Mouse (Mus musculus) heart, adult 8-10 months (tissue): Measurements from ENCODE around the gene Pex16. TPM values are rescaled to one million over a fixed set of nuclear protein-coding genes. Genes with fewer than 3 reads are reported as not detected.

Experiments
- DNase-seq: peaks from one replicate; pipeline ENCODE4 v3.0.0; 2022; ENCODE audit warnings: low spot score
- total RNA-seq, 4 experiments: library from RNA; stranded (reverse); gene quantifications; 2 replicates each; pipeline ENCODE4 v1.2.4; 2022

Gene Pex16
- 10 to 100 TPM; 22.2 to 28.5 (median 25.3) TPM for total RNA-seq

DNA sequence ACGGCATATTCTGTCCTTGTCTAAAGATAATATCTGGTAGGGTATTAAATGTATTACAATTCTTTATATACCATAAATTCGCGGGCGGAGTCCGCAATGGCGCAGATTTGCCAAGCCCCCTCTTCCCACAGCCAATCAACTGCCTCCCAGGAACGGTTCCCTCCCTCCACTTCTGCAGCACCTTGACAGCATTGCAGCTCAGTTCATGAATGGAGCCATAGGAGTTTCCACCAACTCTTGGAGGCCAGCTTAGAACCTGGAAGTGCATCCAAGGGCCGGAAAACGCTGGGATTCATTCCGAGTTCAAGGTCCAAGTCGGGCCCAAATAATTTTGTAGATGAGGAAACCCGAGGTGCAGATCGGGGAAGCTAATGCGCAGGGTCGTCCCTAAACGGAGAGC lies at the start of gene Pex16, which contains the start of gene Large2:
Gene Pex16 (plus strand): TSS at position 163 of the 400 bp plus-strand sequence.
Gene Large2 (minus strand): TSS at position 356 of the 400 bp plus-strand sequence.
- no peak for DNase-seq

DNA sequence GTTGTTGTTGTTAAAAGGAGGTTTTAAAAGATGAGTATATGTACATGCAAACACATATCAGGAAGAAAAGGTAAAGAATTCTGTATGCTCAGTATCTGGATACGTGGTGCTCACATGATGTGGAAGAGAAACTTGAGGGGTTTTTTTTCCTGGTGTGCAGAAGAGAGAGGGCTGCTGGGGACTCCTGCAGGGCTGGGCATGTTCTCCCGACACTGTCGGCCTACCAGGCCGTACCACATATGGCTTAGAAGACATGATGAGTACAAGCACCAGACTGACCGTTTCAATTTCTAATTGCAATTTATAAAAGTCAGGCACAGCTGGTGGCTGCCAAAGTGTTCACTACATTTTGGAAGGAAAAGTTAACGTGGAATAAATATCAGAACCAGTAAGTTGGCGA lies 48.8 kb upstream of the Pex16 start:
- DNase-seq = no peak

DNA sequence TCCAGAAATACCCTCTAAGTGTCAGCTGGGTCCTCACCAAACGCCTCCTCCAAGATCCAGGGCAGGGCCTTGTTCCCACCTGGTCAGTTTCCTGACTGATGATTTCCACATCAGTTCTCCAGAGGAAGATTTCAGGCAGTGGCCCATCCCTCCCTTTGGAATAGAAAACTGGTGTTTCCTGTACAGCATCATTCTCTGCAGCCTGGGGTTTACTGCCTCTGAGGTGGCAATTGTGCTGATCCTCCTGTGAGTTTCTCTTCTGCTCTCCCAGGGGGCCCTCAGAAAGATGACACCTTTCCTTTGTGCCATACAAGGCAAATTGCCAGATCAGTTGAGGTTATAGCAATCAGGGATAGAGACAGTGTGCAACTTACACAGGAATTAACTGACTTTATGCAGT lies 48.3 kb upstream of the Pex16 start:
- DNase-seq = no peak

DNA sequence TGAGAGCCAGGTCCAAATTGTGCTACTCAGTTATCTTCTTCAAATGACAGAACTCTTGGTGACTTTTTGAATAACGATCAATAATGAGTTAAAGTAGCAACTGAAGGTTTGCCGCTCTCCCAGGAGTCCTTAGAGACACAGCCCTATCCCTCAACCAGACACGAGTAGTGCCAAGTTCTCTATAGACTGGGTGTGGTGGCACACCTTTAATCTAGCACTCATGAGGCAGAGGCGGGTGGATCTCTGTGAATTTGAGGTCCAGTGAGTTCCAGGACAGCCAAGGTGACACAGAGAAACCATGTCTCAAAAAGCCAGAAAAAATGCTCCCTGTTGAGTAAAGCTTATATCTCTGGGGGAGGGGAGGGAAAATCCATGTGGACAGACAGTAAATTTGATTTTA lies 46.9 kb upstream of the Pex16 start:
- no peak for DNase-seq

DNA sequence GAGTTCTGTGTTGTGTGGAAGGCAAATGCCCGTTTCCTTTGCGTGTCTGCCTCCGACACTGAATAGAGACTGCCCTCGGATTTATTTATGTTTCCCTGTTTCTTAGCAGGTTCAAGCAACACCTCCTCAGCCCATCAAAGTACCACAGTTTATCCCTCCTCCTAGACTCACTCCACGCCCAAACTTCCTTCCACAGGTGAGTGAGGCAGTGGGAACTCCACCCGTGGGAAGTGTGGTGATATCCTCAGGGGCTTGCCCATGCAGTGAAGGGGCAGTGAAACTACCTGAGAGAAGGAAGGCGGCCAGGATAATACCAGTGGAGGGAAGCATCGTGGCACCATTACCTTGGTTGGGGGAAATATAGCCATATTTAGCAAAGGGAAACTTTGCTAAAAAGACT lies 46.3 kb upstream of the Pex16 start:
- no peak for DNase-seq

DNA sequence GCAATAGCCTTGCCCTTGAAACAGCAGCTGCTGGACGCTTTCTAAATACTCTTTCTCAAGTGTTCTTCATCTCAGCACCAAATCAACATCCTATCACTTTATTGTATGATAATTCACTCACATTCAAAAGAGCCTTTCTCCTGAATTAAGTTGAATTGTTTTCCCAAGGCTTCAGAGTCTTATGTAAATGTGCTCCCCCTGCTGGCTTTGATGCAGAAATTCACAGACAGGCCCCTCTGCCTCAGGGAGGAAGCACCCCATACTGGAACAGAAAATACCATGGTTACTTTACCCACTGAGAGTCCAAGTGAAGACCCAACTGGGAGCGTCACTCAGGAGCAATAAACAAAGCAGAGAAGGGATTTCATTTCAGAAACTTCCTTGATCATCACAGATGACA lies 43.6 kb upstream of the Pex16 start:
- DNase-seq = peak; percentile 39

DNA sequence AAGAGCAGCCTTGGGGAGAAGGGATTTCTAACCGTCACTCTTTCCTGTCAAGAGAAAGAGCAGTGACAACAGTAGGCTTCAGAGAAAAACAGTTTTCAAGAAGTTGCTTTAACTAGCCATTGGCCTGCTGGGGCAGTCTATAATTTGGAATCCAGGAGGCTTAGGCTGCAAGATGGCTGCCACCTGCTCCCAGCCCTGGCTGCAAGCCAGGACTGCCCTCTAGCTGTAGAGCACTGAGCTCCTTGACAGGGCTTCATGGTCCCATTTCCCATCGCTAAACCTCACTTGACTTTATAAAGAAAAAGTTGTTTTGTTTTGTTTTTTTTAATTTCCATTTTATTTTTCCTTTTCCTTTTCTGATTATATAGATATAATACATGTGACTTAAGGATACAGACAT lies 43.1 kb upstream of the Pex16 start:
- DNase-seq = no peak

DNA sequence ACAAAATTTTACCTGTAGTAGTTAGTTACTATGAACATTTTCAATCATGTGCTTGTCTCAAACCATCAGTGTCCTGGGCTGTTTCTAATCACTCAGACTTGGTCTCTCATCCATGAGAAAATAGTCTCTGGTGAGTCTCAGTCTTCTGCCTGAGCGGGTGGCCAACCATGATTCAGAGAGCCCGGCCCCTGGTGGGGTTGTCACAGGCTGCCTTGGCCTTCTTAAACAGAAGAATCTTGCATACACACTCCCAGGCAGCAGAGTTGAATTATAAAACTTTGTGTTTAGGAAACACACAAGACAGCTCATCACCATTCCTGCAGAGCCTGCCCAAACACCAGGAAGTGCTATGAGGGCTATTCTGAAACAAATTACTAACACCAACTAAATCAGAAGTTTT lies 42.6 kb upstream of the Pex16 start:
- DNase-seq = no peak

- no peak for DNase-seq
Measured at GRCm38 (mm10) chr2:92342418-92342817, 32.1 kb upstream of the Pex16 start.

- DNase-seq = no peak
Measured at GRCm38 (mm10) chr2:92347191-92347590, 27.3 kb upstream of the Pex16 start.

GRCm38 (mm10) chr2:92349589-92350425 lies 24.7 kb upstream of the Pex16 start:
- no peak for DNase-seq

DNA sequence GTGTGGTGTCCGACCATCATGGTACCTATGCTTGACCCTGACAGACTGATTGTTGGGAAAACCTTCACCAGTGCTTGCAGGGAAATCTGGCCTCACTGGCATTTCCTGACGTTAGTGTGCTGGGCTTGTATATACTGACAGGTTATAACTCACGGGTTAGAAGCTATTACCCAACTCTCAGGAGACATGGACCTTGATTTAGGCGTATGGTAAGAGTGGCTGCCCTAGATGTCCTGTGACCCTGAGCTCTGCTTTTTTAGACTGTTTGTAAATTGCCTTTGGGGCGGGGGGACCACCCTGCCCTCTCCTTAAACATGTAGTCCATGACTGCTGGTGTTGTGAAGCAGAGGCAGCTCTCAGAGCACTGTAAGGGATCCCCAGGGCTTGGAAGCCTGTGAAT lies 23.8 kb upstream of the Pex16 start:
- DNase-seq = no peak

- no peak for DNase-seq
Measured at GRCm38 (mm10) chr2:92353402-92353801, 21.1 kb upstream of the Pex16 start.

DNA sequence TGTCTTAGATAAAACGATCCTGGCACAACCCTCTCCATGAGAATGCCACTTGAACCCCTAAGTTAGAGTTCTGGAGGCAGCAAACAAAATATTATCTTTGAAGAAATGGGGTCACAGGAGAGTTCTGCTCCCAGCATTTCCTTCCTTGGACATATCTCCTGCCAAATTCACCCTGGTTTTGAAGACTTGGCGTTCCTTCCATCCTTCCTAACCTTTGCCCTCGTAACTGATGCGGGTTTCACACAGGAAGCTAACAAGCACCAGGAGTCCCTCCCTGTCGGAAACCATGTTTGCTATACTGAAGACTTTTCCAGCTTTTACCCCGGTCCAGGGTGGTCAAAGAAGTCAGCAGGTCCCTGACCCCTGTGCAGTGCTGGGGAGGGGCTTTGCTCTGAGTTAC lies 20.3 kb upstream of the Pex16 start:
- peak; percentile 30 for DNase-seq

DNA sequence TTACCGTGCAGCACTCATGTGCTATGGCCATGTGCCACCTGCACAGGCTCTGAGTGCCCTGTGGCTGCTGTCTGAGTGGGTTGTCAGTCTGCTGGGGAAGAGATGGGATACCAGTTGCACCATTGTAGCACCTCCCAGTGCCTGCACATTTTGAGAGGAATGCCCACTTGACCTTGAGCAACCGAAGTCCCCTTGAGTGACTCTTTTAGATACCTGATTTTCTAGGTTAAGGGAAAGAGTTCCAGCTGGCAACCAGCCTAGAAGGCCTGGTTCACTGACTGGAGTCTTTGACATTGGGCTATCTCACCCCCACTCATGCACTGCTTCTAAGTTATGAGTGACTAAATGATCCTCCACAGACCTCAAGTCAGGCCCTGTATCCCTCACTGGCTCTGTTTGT lies 15.2 kb upstream of the Pex16 start:
- no peak for DNase-seq

- DNase-seq = no peak
Measured at GRCm38 (mm10) chr2:92360186-92360823, 14.2 kb upstream of the Pex16 start.

GRCm38 (mm10) chr2:92360893-92361292 lies 13.6 kb upstream of the Pex16 start:
- DNase-seq = no peak

- no peak for DNase-seq
Measured at GRCm38 (mm10) chr2:92361795-92362194, 12.7 kb upstream of the Pex16 start.

DNA sequence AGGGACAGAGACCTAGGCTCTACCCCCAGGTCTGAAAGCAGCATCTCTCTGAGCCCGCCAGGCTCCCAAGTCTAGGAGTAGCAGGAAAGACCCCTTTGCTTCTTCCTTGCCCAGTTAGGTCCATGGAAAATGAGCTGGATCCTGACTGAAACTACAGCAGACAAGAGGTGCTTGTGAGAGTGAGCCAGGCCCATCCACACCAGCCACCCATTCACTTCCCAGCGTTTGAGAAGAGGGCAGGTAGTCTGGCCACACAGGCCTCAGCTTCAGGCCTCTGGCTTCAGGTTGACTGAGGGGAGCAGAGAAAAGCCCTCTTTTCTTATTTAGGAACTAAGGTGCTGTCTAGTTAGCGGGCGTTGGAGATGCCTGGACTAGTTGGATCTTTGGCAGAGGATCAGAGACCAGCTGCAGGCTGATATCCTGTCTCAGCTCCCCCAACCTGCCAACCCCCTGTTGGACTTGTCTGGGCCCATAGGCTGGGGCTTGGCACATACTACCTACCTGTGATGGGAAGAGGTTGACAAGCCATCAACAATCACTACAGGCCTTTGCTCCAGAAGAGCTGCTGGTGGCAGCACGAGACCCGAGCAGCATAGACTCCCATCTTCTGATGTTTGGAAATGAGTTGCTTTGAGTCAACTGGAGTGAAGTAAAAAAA lies 11.8 kb upstream of the Pex16 start:
- DNase-seq = no peak

DNA sequence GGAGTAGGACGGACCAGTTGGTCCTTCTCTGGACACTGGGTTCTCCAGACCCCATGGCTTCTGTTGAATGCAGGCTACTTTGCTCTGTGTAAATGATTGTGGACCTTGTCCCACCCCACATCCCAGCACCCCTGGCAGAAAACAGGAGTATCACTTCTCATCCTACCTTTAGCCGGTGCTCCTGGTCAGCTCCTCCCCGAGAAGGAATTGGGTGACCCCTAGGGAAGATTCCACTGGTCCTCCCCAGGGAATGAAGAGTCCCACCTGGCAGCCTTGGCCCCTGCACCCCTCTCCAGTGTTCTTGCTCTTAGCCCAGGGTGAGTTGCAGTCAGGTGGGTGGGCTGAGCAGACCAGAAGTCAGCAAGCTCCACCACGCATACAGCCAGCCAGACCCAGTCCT lies 10.4 kb upstream of the Pex16 start:
- DNase-seq = no peak

- no peak for DNase-seq
Measured at GRCm38 (mm10) chr2:92365568-92365967, 8.9 kb upstream of the Pex16 start.

DNA sequence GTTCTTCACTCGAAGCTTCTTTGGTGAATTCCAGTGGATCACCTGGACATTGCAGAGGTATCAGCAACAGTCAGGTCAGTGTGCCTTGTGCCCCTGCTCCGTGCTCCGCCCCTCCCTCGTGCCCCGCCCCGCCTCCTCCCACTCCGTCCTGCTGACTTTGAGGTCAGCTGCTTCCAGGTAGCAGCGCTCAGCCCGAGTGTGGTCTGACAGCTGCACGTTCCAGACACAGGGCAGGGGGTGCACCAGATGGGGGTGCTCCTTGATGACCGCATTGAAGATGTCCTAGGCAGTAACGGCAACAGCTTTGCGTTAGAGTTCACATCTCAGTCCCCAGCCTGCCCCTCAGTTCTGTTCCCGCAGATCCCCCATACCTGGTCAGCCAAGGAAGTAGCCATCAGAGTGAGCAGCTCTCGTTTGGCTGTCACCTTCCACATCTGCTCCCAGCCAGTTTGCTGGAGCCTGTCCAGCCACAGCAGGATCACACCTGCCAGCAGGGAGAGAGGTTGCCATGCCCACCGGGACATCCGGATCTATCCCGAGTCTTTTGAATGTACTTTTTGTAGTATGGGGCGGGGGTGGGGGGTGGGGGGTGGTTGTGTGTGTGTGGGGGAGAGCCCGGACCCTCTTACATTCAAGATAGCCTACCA lies 7.0 kb upstream of the Pex16 start:
- no peak for DNase-seq
